Mouse (Mus musculus) bone marrow macrophage, adult 2 months (primary cell): ENCODE measurements around the gene Ar. TPM values are rescaled to one million over a fixed set of nuclear protein-coding genes. Genes with fewer than 3 reads are reported as not detected.

Experiments used
- H3K27ac ChIP-seq: 2 replicates; pipeline ENCODE4 v1.5.1; 2012; ENCODE audit warnings: low read depth, low read length; ENCODE audit not compliant: insufficient read depth
- H3K4me1 ChIP-seq: 2 replicates; pipeline ENCODE4 v1.6.1; 2012; ENCODE audit warnings: low read length; ENCODE audit not compliant: control insufficient read depth, insufficient read depth
- H3K4me3 ChIP-seq: 2 replicates; pipeline ENCODE4 v1.5.1; 2012; ENCODE audit warnings: mild to moderate bottlenecking, low read length, moderate library complexity; ENCODE audit not compliant: insufficient read depth
- CTCF ChIP-seq: IDR thresholded peaks from 2 replicates; pipeline ENCODE4 v1.5.1; 2012; ENCODE audit warnings: low read depth, mild to moderate bottlenecking, low read length, moderate library complexity
- POLR2A ChIP-seq: IDR thresholded peaks from 2 replicates; pipeline ENCODE4 v1.6.1; 2012; ENCODE audit warnings: mild to moderate bottlenecking, low read depth, low read length, borderline replicate concordance
- polyA plus RNA-seq: library from polyadenylated mRNA; stranded (reverse); fragments of >200 nt; gene quantifications from 2 replicates; pipeline ENCODE4 v1.2.4, GENCODE M21; 2012; ENCODE audit not compliant: missing spikeins, insufficient read depth, insufficient read length

The Ar gene
- polyA plus RNA-seq, result not detected in 2 replicates

GRCm38 (mm10) chrX:98148531-98149342 lies at the start of gene Ar:
Ar (plus strand) TSS chrX:98148769.
- no peak within 1 kb of the TSS for H3K4me3 ChIP-seq
- no peak within 1 kb of the TSS for H3K27ac ChIP-seq
- H3K4me1 ChIP-seq, result no peaks in the 10 kb centered on the region
- TF ChIP-seq POLR2A (no peak), CTCF (no peak)

DNA sequence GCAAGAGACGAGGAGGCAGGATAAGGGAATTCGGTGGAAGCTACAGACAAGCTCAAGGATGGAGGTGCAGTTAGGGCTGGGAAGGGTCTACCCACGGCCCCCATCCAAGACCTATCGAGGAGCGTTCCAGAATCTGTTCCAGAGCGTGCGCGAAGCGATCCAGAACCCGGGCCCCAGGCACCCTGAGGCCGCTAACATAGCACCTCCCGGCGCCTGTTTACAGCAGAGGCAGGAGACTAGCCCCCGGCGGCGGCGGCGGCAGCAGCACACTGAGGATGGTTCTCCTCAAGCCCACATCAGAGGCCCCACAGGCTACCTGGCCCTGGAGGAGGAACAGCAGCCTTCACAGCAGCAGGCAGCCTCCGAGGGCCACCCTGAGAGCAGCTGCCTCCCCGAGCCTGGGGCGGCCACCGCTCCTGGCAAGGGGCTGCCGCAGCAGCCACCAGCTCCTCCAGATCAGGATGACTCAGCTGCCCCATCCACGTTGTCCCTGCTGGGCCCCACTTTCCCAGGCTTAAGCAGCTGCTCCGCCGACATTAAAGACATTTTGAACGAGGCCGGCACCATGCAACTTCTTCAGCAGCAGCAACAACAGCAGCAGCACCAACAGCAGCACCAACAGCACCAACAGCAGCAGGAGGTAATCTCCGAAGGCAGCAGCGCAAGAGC lies 1.3 kb downstream of the Ar start:
- H3K4me3 ChIP-seq, result no peak overlapping the region
- no peak for TF ChIP-seq POLR2A
- no peak for TF ChIP-seq CTCF
- no peak overlapping the region for H3K27ac ChIP-seq
- H3K4me1 ChIP-seq, result no peaks in the 10 kb centered on the region

GRCm38 (mm10) chrX:98150393-98151119 lies 2.0 kb downstream of the Ar start:
- TF ChIP-seq POLR2A, result no peak
- no peak for TF ChIP-seq CTCF
- H3K4me1 ChIP-seq, result no peaks in the 10 kb centered on the region
- no peak overlapping the region for H3K27ac ChIP-seq
- no peak overlapping the region for H3K4me3 ChIP-seq

- Histone ChIP-seq H3K27ac (no peak overlapping the region), H3K4me1 (no peaks in the 10 kb centered on the region), H3K4me3 (no peak overlapping the region)
- TF ChIP-seq CTCF (no peak), POLR2A (no peak)
These were observed 41.2 kb downstream of the Ar start for GRCm38 (mm10) chrX:98189759-98190158.

- TF ChIP-seq POLR2A (no peak), CTCF (no peak)
- H3K27ac ChIP-seq, result no peak overlapping the region
- no peak overlapping the region for H3K4me3 ChIP-seq
These were observed 57.2 kb downstream of the Ar start for GRCm38 (mm10) chrX:98205766-98206165.

DNA sequence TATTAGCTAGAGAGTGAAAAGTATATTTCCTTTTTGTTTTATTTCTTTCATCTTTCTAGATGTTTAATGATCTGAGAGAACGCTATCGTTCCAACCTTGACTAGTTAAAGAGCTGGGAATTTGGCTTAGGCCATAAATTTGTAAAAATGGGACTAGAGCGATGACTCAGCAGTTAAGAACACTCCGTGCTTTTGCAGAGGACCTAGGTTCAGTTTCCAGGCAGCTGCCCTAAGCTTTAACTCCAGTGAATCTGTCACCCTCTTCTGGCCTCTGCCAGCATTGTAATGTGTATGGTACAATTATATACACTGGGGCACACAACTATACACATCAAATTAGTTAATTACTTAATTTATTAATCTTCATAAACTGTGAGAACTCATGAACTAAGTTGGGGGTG lies 58.6 kb downstream of the Ar start:
- Histone ChIP-seq H3K4me3 (no peak overlapping the region), H3K27ac (no peak overlapping the region), H3K4me1 (no peaks in the 10 kb centered on the region)
- TF ChIP-seq POLR2A (no peak), CTCF (no peak)

More at GRCm38 (mm10) chrX:98205766-98206165, 57.2 kb downstream of the Ar start:
- no peaks in the 10 kb centered on the region for H3K4me1 ChIP-seq

DNA sequence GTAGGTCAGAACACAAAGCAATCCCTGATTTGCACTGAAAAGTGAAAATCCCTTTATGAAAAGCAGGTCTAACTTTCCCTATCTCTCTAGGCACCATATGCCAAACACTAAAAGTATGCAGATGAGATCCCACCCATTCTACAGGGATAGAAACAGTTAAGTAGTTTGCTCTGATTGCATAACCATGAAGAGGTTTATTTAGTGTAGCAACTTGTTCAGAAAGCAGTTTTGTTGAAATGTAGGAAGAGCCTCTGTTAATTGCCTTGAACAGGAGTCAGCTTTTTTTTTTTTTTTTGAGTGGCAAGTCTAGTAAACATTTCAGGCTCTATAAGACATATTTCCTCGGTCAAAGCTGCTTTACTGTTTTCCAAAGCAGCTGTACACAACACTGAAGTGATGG lies 67.5 kb downstream of the Ar start:
- H3K4me3 ChIP-seq, result no peak overlapping the region
- no peaks in the 10 kb centered on the region for H3K4me1 ChIP-seq
- H3K27ac ChIP-seq, result no peak overlapping the region
- TF ChIP-seq CTCF (no peak), POLR2A (no peak)

DNA sequence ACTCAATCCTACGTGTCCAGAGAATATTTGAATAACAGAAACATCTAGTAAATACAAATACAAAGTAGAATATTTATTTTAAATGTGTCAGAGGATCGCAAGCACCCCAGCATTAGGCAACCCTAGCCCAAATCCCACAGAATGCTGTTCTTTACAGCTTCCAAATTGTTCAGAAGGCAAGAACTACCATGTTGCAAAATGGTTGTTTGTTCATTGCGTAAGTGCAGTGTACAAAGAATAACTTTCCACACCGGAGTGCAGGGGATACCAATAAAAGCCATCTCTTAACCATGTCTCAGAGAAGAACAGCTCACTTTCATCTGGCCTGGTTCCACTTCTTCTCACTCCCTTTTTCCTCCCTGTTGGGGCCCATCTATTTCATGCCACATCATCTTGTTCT lies 90.4 kb downstream of the Ar start:
- Histone ChIP-seq H3K4me3 (no peak overlapping the region), H3K4me1 (no peaks in the 10 kb centered on the region), H3K27ac (no peak overlapping the region)
- TF ChIP-seq POLR2A, result no peak
- no peak for TF ChIP-seq CTCF

GRCm38 (mm10) chrX:98245108-98245507 lies 96.5 kb downstream of the Ar start:
- Histone ChIP-seq H3K4me3 (no peak overlapping the region), H3K27ac (no peak overlapping the region), H3K4me1 (no peaks in the 10 kb centered on the region)
- TF ChIP-seq CTCF, result no peak
- no peak for TF ChIP-seq POLR2A
